Mouse (Mus musculus): ENCODE data around the gene Iqcg. TPM values are rescaled to one million over a fixed set of nuclear protein-coding genes. Genes with fewer than 3 reads are reported as not detected.

Iqcg gene
- polyA plus RNA-seq (2012; rRNA removed; ENCODE audit: low replicate concordance), result 0.04 and 0.72 TPM in 2 replicates

GRCm38 (mm10) chr16:33056095-33056785, at the start of gene Iqcg, which contains the start of gene Rpl35a:
Gene Iqcg (minus strand): TSS chr16:33056218.
Gene Rpl35a (plus strand): TSS chr16:33056453.

GRCm38 (mm10) chr16:33062024-33062681, 6.1 kb upstream of the Iqcg start, which contains the start of gene Lmln:
Gene Lmln (plus strand): TSS chr16:33062521.

Other genes starting within 250 kb of the Iqcg start
- gene Smbd1, start 245.7 kb downstream of the Iqcg start, polyA plus RNA-seq (2012; rRNA removed; ENCODE audit: low replicate concordance), result not detected in 2 replicates
- 4.9 and 16.7 TPM in 2 replicates for gene Fyttd1, start 178.7 kb downstream of the Iqcg start, polyA plus RNA-seq (2012; rRNA removed; ENCODE audit: low replicate concordance)
- 51.5 and 67.4 TPM in 2 replicates for gene Rubcn, start 178.5 kb downstream of the Iqcg start, polyA plus RNA-seq (2012; rRNA removed; ENCODE audit: low replicate concordance)
- 25.6 and 39.0 TPM in 2 replicates for gene Lrch3, start 142.1 kb downstream of the Iqcg start, polyA plus RNA-seq (2012; rRNA removed; ENCODE audit: low replicate concordance)
- gene Rpl35a, start 235 bp upstream of the Iqcg start, polyA plus RNA-seq (2012; rRNA removed; ENCODE audit: low replicate concordance), result 134 and 275 TPM in 2 replicates
- gene Lmln, start 6.3 kb upstream of the Iqcg start, polyA plus RNA-seq (2012; rRNA removed; ENCODE audit: low replicate concordance), result 2.3 and 2.7 TPM in 2 replicates
- 16.0 and 19.8 TPM in 2 replicates for gene Osbpl11, start 128.9 kb upstream of the Iqcg start, polyA plus RNA-seq (2012; rRNA removed; ENCODE audit: low replicate concordance)
- 7.0 and 13.2 TPM in 2 replicates for gene Snx4, start 195.2 kb upstream of the Iqcg start, polyA plus RNA-seq (2012; rRNA removed; ENCODE audit: low replicate concordance)